Mouse (Mus musculus) stomach, postnatal 0 days (tissue): ENCODE measurements around the gene Trim11.

Experiments used
- CTCF ChIP-seq: IDR thresholded peaks from 2 replicates; pipeline ENCODE4 v1.5.1; 2016; ENCODE audit warnings: antibody characterized with exemption, low read depth, mild to moderate bottlenecking, moderate library complexity
- EP300 ChIP-seq: optimal IDR thresholded peaks from 2 replicates; pipeline ENCODE3; 2016; ENCODE audit warnings: antibody characterized with exemption

GRCm38 (mm10) chr11:58977150-58977549, 743 bp upstream of the Trim11 start:
- TF ChIP-seq EP300 (no peak), CTCF (no peak)
